Mouse (Mus musculus): ENCODE data around the gene Ppp1r27. TPM values are rescaled to one million over a fixed set of nuclear protein-coding genes. Genes with fewer than 3 reads are reported as not detected.
A peak's percentile ranks its signal among the peaks of the same experiment; 100 is the strongest.

The Ppp1r27 gene
- total and polyA plus RNA-seq, 2 experiments from 2014 or later, result not detected

GRCm38 (mm10) chr11:120576365-120576981 lies 25.5 kb upstream of the Ppp1r27 start:
- Histone ChIP-seq H3K27me3 (ENCODE audit: insufficient read depth, low read length) (no peaks in the 10 kb centered on the region), H3K9me3 (ENCODE audit: low read length) (no peaks in the 10 kb centered on the region), H3K4me3 (ENCODE audit: low read depth, low read length) (no peak overlapping the region), H3K4me1 (ENCODE audit: insufficient read depth, low read length) (peaks cover 10% of the 10 kb centered on the region), H3K27ac (ENCODE audit: low read depth, low read length) (no peak overlapping the region), H3K9ac (replicated peaks; ENCODE audit: low read length, poor library complexity, severe bottlenecking) (no peak overlapping the region), H3K36me3 (ENCODE audit: insufficient read depth, low read length) (peaks cover 26% of the 10 kb centered on the region), H3K4me2 (ENCODE audit: low read depth, low read length, poor library complexity, severe bottlenecking) (no peak overlapping the region)
- DNase-seq (ENCODE audit: low spot score) (no peak), ATAC-seq (ENCODE audit: low FRiP score) (no peak)
- no peak for TF ChIP-seq CTCF (IDR thresholded peaks at IDR 0.05)
- 92% methylated on average over 3 of the region's 3 CpGs for WGBS

GRCm38 (mm10) chr11:120575940-120576339 lies 25.0 kb upstream of the Ppp1r27 start:
- H3K4me1 ChIP-seq (ENCODE audit: insufficient read depth, low read length), result peaks cover 10% of the 10 kb centered on the region
- no peak for TF ChIP-seq CTCF (IDR thresholded peaks at IDR 0.05)
- H3K4me3 ChIP-seq (ENCODE audit: low read depth, low read length), result no peak overlapping the region
- no peaks in the 10 kb centered on the region for H3K27me3 ChIP-seq (ENCODE audit: insufficient read depth, low read length)
- H3K9ac ChIP-seq (replicated peaks; ENCODE audit: low read length, poor library complexity, severe bottlenecking), result no peak overlapping the region
- H3K36me3 ChIP-seq (ENCODE audit: insufficient read depth, low read length), result peaks cover 30% of the 10 kb centered on the region
- no peak overlapping the region for H3K4me2 ChIP-seq (ENCODE audit: low read depth, low read length, poor library complexity, severe bottlenecking)
- no peak for ATAC-seq (ENCODE audit: low FRiP score)
- no peak overlapping the region for H3K27ac ChIP-seq (ENCODE audit: low read depth, low read length)
- no peak for DNase-seq (ENCODE audit: low spot score)
- H3K9me3 ChIP-seq (ENCODE audit: low read length), result no peaks in the 10 kb centered on the region

- WGBS, result 85% methylated on average over 2 of the region's 2 CpGs
Measured at GRCm38 (mm10) chr11:120575046-120575445, 24.1 kb upstream of the Ppp1r27 start.

GRCm38 (mm10) chr11:120574278-120574600 lies 23.3 kb upstream of the Ppp1r27 start:
- peak overlapping the region; percentile 96; the same call in 1 of the 2 replicates for H3K4me3 ChIP-seq (ENCODE audit: low read depth, low read length)
- WGBS, result 42% methylated on average over 5 of the region's 5 CpGs
- TF ChIP-seq CTCF (IDR thresholded peaks at IDR 0.05), result no peak

More at GRCm38 (mm10) chr11:120575046-120575445, 24.1 kb upstream of the Ppp1r27 start:
- TF ChIP-seq CTCF (IDR thresholded peaks at IDR 0.05), result no peak
- ATAC-seq (ENCODE audit: low FRiP score) (no peak), DNase-seq (ENCODE audit: low spot score) (no peak)
- Histone ChIP-seq H3K4me2 (ENCODE audit: low read depth, low read length, poor library complexity, severe bottlenecking) (no peak overlapping the region), H3K9me3 (ENCODE audit: low read length) (no peaks in the 10 kb centered on the region), H3K4me1 (ENCODE audit: insufficient read depth, low read length) (peaks cover 6% of the 10 kb centered on the region), H3K27me3 (ENCODE audit: insufficient read depth, low read length) (no peaks in the 10 kb centered on the region), H3K27ac (ENCODE audit: low read depth, low read length) (no peak overlapping the region), H3K9ac (replicated peaks; ENCODE audit: low read length, poor library complexity, severe bottlenecking) (no peak overlapping the region), H3K4me3 (ENCODE audit: low read depth, low read length) (no peak overlapping the region), H3K36me3 (ENCODE audit: insufficient read depth, low read length) (peaks cover 34% of the 10 kb centered on the region)

GRCm38 (mm10) chr11:120573585-120574277 lies 22.8 kb upstream of the Ppp1r27 start:
- Histone ChIP-seq H3K4me3 (ENCODE audit: low read depth, low read length) (peak overlapping the region; percentile 96), H3K27ac (ENCODE audit: low read depth, low read length) (peak overlapping the region; percentile 87), H3K27me3 (ENCODE audit: insufficient read depth, low read length) (no peaks in the 10 kb centered on the region), H3K36me3 (ENCODE audit: insufficient read depth, low read length) (peaks cover 26% of the 10 kb centered on the region), H3K9me3 (ENCODE audit: low read length) (no peaks in the 10 kb centered on the region), H3K4me2 (ENCODE audit: low read depth, low read length, poor library complexity, severe bottlenecking) (peak overlapping the region; percentile 79), H3K4me1 (ENCODE audit: insufficient read depth, low read length) (peaks cover 6% of the 10 kb centered on the region), H3K9ac (replicated peaks; ENCODE audit: low read length, poor library complexity, severe bottlenecking) (peak overlapping the region; percentile 78)
- no peak for TF ChIP-seq CTCF (IDR thresholded peaks at IDR 0.05)
- DNase-seq (ENCODE audit: low spot score), result no peak
- WGBS, result under 1% methylated on average over 23 of the region's 23 CpGs
- 0 out of 2 replicates have a peak, but pooled peaks have one; percentile 3 for ATAC-seq (ENCODE audit: low FRiP score)

More at GRCm38 (mm10) chr11:120574278-120574600, 23.3 kb upstream of the Ppp1r27 start:
- no peaks in the 10 kb centered on the region for H3K9me3 ChIP-seq (ENCODE audit: low read length)
- peak overlapping the region; percentile 79 for H3K4me2 ChIP-seq (ENCODE audit: low read depth, low read length, poor library complexity, severe bottlenecking)
- no peaks in the 10 kb centered on the region for H3K27me3 ChIP-seq (ENCODE audit: insufficient read depth, low read length)
- peaks cover 31% of the 10 kb centered on the region for H3K36me3 ChIP-seq (ENCODE audit: insufficient read depth, low read length)
- peaks cover 6% of the 10 kb centered on the region for H3K4me1 ChIP-seq (ENCODE audit: insufficient read depth, low read length)
- no peak overlapping the region for H3K9ac ChIP-seq (replicated peaks; ENCODE audit: low read length, poor library complexity, severe bottlenecking)
- DNase-seq (ENCODE audit: low spot score), result no peak
- H3K27ac ChIP-seq (ENCODE audit: low read depth, low read length), result no peak overlapping the region
- no peak for ATAC-seq (ENCODE audit: low FRiP score)
